Mouse (Mus musculus): Measurements from ENCODE around the gene 6030468B19Rik. TPM values are rescaled to one million over a fixed set of nuclear protein-coding genes. Genes with fewer than 3 reads are reported as not detected.

The 6030468B19Rik gene
- polyA plus RNA-seq, 2 experiments from 2014 or later: 1.3 to 1.9 TPM

Other genes starting within 250 kb of the 6030468B19Rik start
- gene Tnrc6c, start 143.4 kb upstream of the 6030468B19Rik start, polyA plus RNA-seq (2017; shearing (Covaris generic)): 10 to 100 TPM; 14.3 to 16.8 TPM
- gene Tmc8, start 15.6 kb upstream of the 6030468B19Rik start, polyA plus RNA-seq (2017; shearing (Covaris generic)): 10 to 100 TPM; 26.8 to 45.3 TPM
- 100 to 1,000 TPM in 1 of 2 experiments, 10 to 100 TPM in 1; 88.2 to 107 TPM for gene Tmc6, start 15.5 kb upstream of the 6030468B19Rik start, polyA plus RNA-seq (2017; shearing (Covaris generic))
- gene Gm20708, start 12.0 kb downstream of the 6030468B19Rik start, polyA plus RNA-seq (2017; shearing (Covaris generic)): 1 to 10 TPM; 3.8 to 5.6 TPM
- gene Syngr2, start 12.0 kb downstream of the 6030468B19Rik start, polyA plus RNA-seq (2017; shearing (Covaris generic)): 100 to 1,000 TPM in 1 of 2 experiments, 10 to 100 TPM in 1; 76.0 to 131 TPM
- 10 to 100 TPM; 23.5 to 24.7 TPM for gene Afmid, start 28.3 kb downstream of the 6030468B19Rik start, polyA plus RNA-seq (2017; shearing (Covaris generic))
- 10 to 100 TPM; 52.4 to 88.7 TPM for gene Tk1, start 28.4 kb downstream of the 6030468B19Rik start, polyA plus RNA-seq (2017; shearing (Covaris generic))
- 100 to 1,000 TPM in 1 of 2 experiments, 10 to 100 TPM in 1; 88.3 to 110 TPM for gene Birc5, start 51.6 kb downstream of the 6030468B19Rik start, polyA plus RNA-seq (2017; shearing (Covaris generic))
- not detected for gene Tmem235, start 63.1 kb downstream of the 6030468B19Rik start, polyA plus RNA-seq (2017; shearing (Covaris generic))
- 10 to 100 TPM; 12.8 to 17.7 TPM for gene Tha1, start 75.8 kb downstream of the 6030468B19Rik start, polyA plus RNA-seq (2017; shearing (Covaris generic))
- gene Socs3, start 172.4 kb downstream of the 6030468B19Rik start, polyA plus RNA-seq (2017; shearing (Covaris generic)): 10 to 100 TPM; 42.5 to 43.1 TPM
- 10 to 100 TPM; 34.6 to 38.3 TPM for gene Pgs1, start 188.6 kb downstream of the 6030468B19Rik start, polyA plus RNA-seq (2017; shearing (Covaris generic))

All from activated CD4-positive, CD25-positive, alpha-beta regulatory T cell, adult 4 months (primary cell).